Mouse (Mus musculus) forebrain, embryonic 15.5 days (tissue): ENCODE data around the gene Wdr31. TPM values are rescaled to one million over a fixed set of nuclear protein-coding genes. Genes with fewer than 3 reads are reported as not detected.

ENCODE experiments used
- ATAC-seq: fragments of 200-750 bp; cut with Nextera tagmentation; replicated peaks from 2 replicates; pipeline ENCODE4 v1.8.0; 2017; ENCODE audit warnings: mild to moderate bottlenecking, moderate TSS enrichment, moderate library complexity
- H3K27ac ChIP-seq: fragments of 300-500 bp; sonication (generic); replicated peaks from 2 replicates; pipeline ENCODE4 v1.5.1; 2015; ENCODE audit warnings: mild to moderate bottlenecking, inconsistent platforms
- H3K27me3 ChIP-seq: fragments of 300-500 bp; sonication (generic); 2 replicates; pipeline ENCODE4 v1.6.1; 2015; ENCODE audit warnings: inconsistent platforms
- H3K36me3 ChIP-seq: fragments of 300-500 bp; sonication (generic); 2 replicates; pipeline ENCODE4 v1.6.1; 2015; ENCODE audit warnings: mild to moderate bottlenecking, inconsistent platforms
- H3K4me1 ChIP-seq: fragments of 300-500 bp; sonication (generic); 2 replicates; pipeline ENCODE4 v1.6.1; 2015; ENCODE audit warnings: inconsistent platforms
- H3K4me2 ChIP-seq: fragments of 300-500 bp; sonication (generic); replicated peaks from 2 replicates; pipeline ENCODE4 v1.6.1; 2015; ENCODE audit warnings: mild to moderate bottlenecking, inconsistent platforms
- H3K4me3 ChIP-seq: fragments of 300-500 bp; sonication (generic); 2 replicates; pipeline ENCODE4 v1.5.1; 2015; ENCODE audit warnings: mild to moderate bottlenecking, inconsistent platforms
- H3K9ac ChIP-seq: fragments of 300-500 bp; sonication (generic); replicated peaks from 2 replicates; pipeline ENCODE4 v1.6.1; 2015; ENCODE audit warnings: mild to moderate bottlenecking, inconsistent platforms
- H3K9me3 ChIP-seq: fragments of 300-500 bp; sonication (generic); 2 replicates; pipeline ENCODE4 v1.6.1; 2016; ENCODE audit warnings: inconsistent platforms
- WGBS: fragments of 180-500 bp; shearing (Covaris S2); methylation state at CpG from one replicate; pipeline ENCODE4 v1.1.7; 2015; ENCODE audit warnings: mixed read lengths; 5-methylcytosine and 5-hydroxymethylcytosine counted together
- polyA plus RNA-seq: library from polyadenylated mRNA; unstranded; fragments of >200 nt; fragmentation: Nextera tagmentation; extraction: Ambion mirVana; gene quantifications from 2 replicates; pipeline ENCODE4 v1.2.1, GENCODE M21; 2015

The Wdr31 gene
- 9.9 and 11.5 TPM in 2 replicates for polyA plus RNA-seq

DNA sequence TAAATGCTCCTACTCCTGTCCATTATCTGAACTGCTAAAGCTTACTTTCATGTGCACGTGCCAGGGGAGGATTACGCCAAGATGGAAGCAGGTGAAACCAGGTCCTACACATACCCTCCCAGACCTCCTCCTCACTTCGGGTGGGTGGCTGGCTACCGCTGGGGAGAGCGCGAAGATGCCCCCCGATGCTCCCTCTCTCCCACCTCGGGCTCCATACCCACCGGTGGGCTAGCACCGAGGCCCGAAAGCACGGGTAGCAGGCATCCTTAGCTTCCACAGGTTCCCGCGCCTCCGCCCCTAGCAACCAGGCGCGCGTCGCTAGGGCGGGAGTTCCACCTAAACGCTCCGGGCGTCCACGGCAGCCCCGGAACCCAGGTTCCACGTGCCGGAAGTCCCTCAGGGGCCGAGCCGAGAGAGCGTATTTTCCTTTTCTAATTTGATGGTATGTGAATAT, at the start of gene Wdr31:
Wdr31 (minus strand) TSS at position 299 of the 454 bp plus-strand sequence.
- Histone ChIP-seq H3K27me3 (no peaks in the 10 kb centered on the region), H3K4me2 (peak within 1 kb of the TSS; percentile 80), H3K36me3 (no peaks in the 10 kb centered on the region), H3K9ac (peak within 1 kb of the TSS; percentile 66), H3K27ac (peak within 1 kb of the TSS; percentile 55; the same call in 1 of the 2 replicates), H3K4me3 (peak within 1 kb of the TSS; percentile 80), H3K4me1 (peaks cover 6% of the 10 kb centered on the region; the same call in 1 of the 2 replicates), H3K9me3 (no peaks in the 10 kb centered on the region)
- ATAC-seq, result peak; percentile 98
- WGBS, result 0% methylated on average over 30 of the region's 30 CpGs

DNA sequence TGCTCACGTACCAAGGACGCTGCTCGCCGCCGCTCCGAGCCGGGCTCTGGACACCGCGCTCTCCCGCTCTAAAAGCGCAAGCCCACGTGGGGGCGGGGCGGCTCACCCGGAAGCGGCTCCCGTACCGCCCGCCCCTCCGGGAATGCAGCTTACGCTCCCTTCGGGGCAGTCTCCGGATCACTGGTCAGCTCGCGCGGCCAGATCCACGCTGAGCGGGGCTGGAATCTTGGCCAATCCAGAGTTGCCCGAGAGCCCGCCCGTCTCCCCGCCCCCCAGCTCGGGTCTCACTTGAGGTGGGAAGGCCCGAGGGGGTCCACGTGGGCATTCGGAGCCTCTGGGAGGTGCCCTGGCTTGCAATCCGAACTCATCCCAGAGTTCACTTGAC, 49.1 kb upstream of the Wdr31 start, which contains the start of gene Alad:
Alad (minus strand) TSS at position 70 of the 385 bp plus-strand sequence.
- Histone ChIP-seq H3K9ac (peak within 1 kb of the TSS; percentile 71), H3K4me3 (peak within 1 kb of the TSS; percentile 90), H3K4me1 (peaks cover 31% of the 10 kb centered on the region), H3K27ac (peak within 1 kb of the TSS; percentile 77), H3K4me2 (peak within 1 kb of the TSS; percentile 68), H3K9me3 (no peaks in the 10 kb centered on the region), H3K27me3 (no peaks in the 10 kb centered on the region), H3K36me3 (peaks cover 4% of the 10 kb centered on the region)
- under 1% methylated on average over 37 of the region's 37 CpGs for WGBS
- peak; percentile 89 for ATAC-seq

DNA sequence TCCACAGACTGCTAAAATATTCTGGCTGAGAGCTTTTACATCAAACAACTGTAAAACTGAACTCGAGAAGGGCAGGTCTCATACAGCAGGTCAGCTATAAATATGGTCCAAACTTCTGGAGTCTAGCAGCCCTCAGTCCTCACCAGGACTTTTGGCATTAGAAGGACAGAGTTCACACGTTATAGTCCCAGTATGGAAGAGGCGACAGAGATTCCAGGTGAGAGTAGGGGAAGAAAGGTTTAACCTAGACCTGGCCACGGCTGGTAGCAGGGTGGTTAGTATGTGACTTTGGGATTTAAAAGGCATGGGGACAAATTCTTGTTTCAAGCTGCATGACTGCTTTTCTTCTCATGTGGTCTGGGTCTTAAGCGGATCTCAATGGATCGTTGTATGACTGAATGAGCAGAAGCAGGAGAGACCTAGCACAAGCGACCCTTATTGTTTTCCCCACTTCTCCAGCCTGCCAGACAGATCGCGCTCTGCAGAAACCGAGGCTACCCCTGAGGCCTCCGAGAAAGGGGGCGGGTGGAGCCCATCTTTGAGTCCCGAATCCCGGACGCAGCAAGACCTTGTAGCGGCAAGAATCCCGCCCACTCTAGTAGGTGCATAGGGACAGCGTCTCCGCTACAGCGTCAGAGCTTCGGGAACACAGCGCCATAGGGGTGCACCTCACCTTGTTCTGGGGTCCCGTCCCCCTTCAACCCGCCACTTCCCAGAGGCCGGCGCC, 48.6 kb upstream of the Wdr31 start:
- Histone ChIP-seq H3K9ac (peak overlapping the region; percentile 71), H3K9me3 (no peaks in the 10 kb centered on the region), H3K27me3 (no peaks in the 10 kb centered on the region), H3K4me3 (peak overlapping the region; percentile 90), H3K4me1 (peaks cover 28% of the 10 kb centered on the region), H3K4me2 (peak overlapping the region; percentile 68), H3K27ac (peak overlapping the region; percentile 77), H3K36me3 (peaks cover 4% of the 10 kb centered on the region)
- peak; percentile 87 for ATAC-seq
- 1% methylated on average over 26 of the region's 26 CpGs for WGBS

DNA sequence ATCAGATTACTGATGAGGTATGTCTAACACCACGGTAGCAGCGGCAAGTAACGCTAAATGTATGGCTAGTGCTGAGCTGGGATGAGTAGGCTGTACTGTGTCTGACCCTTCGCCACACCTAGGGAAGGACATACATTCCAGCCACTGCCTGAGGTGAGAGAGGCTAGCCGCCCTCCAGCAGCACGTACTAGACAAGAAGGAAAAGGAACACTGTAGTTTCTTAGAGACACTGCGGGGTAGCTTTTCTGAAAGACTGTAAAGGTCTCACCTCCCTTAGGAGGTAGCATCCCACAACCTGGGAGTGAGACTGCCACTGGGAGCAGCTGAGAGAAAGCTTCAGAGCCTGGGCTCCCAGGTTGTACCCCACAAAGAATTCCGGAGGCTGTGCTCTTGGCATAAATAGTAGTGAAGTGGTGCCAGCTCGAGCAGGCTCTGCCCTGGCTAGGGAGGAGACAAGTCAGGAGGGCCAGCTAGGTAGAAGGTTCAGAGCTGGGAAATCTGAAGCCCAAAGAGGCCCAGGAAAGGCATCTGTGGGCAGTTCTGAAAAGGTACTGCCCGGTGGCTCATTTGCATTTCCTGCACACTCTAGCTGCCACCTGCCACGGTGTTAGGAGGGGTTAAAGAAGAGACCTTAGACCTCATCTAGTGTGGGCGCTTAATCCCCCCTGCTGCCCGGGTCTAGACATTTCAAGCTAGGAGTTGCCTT, 47.9 kb upstream of the Wdr31 start:
- H3K27ac ChIP-seq, result no peak overlapping the region
- peaks cover 3% of the 10 kb centered on the region for H3K36me3 ChIP-seq
- ATAC-seq, result 0 out of 2 replicates have a peak, but pooled peaks have one; percentile 11

DNA sequence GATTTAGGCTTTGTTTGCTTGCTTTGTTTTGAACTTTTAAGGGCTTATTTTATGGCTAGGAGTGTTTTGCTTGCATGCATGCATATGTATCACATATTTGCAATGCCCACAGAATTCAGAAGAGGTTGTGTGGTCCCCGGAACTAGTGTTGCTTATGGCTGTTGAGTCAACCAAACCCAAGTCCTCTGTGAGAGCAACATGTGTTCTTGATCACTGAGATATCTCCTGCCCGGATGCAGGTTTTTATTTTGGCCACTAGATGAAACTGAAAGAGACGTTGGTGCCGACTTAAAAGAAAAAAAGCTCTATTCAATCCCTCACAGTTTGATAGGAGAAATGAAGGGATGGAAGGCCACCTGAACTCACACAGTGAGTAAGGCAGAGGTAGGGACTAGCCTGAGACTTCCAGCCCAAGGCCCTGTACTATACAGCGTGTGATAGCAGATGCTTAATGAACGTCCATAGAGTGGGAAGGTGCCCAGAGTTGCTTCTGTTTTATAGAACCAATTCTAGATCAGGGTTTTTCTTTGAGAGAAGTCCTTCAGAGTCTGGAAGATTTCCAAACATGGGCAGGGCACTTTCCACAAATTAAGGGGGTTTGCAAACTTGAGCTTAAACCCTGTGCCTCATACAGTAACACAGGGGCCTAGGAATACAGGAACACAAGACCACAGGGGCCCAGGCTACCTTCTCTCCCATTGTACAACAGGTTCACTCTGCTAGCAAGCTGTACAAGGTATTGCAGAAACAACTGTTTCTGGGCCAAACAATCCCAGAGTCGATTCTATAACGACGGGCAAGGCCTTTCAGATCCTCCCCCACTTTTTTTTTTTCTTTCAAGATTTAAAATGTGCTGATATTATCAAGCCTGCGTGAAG, 47.1 kb upstream of the Wdr31 start:
- Histone ChIP-seq H3K9ac (no peak overlapping the region), H3K9me3 (no peaks in the 10 kb centered on the region), H3K4me1 (peaks cover 18% of the 10 kb centered on the region), H3K27me3 (no peaks in the 10 kb centered on the region), H3K4me3 (no peak overlapping the region), H3K4me2 (0 out of 2 replicates have a peak overlapping the region, but pooled peaks have one; percentile 68), H3K27ac (no peak overlapping the region), H3K36me3 (peaks cover 7% of the 10 kb centered on the region)
- no peak for ATAC-seq
- 83% methylated on average over 10 of the region's 10 CpGs for WGBS

More for the DNA sequence above, 47.9 kb upstream of the Wdr31 start:
- peak overlapping the region; percentile 90 for H3K4me3 ChIP-seq
- H3K4me2 ChIP-seq, result peak overlapping the region; percentile 68
- peaks cover 21% of the 10 kb centered on the region for H3K4me1 ChIP-seq
- no peaks in the 10 kb centered on the region for H3K9me3 ChIP-seq
- no peaks in the 10 kb centered on the region for H3K27me3 ChIP-seq
- H3K9ac ChIP-seq, result peak overlapping the region; percentile 23
- WGBS, result 47% methylated on average over 13 of the region's 13 CpGs

DNA sequence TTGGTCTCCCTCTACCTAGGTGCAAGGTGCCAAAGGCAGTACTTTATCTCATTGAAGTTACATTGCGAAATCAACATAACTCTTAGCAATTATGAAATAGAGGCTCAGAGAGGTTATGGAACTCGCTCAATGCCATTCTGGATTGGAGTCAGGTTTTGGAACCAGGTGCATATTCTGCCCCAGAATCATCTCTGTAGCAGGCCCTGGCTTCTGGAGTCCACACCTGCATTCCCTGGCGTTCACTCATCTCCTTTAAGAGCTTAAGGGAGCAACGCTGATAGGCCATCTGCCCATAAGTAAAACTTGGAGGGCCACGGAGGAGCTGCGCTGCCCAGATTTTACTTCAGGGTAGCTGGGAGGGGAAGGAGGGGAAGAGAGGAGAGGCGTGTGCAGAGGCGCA, 46.4 kb upstream of the Wdr31 start:
- ATAC-seq, result no peak
- Histone ChIP-seq H3K27ac (no peak overlapping the region), H3K9ac (no peak overlapping the region), H3K27me3 (no peaks in the 10 kb centered on the region), H3K36me3 (peaks cover 12% of the 10 kb centered on the region), H3K4me2 (no peak overlapping the region), H3K4me1 (peaks cover 18% of the 10 kb centered on the region), H3K4me3 (no peak overlapping the region), H3K9me3 (no peaks in the 10 kb centered on the region)
- WGBS, result 91% methylated on average over 8 of the region's 8 CpGs

DNA sequence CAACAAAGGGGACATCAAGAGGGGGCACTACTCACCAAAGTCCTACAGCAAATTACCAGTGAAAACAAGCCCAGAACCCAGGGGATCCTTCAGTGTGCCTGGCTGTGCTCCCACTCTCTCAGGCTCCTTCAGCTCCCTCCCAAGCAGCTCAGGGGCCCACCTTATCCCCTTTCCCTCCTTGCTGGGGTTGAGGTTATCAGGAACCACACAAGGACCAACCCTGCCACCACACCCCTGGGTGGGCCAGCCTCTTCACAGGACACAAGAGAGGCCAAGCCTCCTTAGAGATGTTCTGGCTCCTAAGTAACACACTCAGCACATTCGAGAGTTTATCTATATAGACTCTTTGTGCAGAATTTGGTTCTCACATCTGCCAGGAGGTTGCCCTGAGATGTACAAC, 45.9 kb upstream of the Wdr31 start:
- Histone ChIP-seq H3K9me3 (no peaks in the 10 kb centered on the region), H3K4me1 (peaks cover 18% of the 10 kb centered on the region), H3K36me3 (peaks cover 17% of the 10 kb centered on the region), H3K27ac (no peak overlapping the region), H3K4me3 (no peak overlapping the region), H3K9ac (no peak overlapping the region), H3K4me2 (no peak overlapping the region), H3K27me3 (no peaks in the 10 kb centered on the region)
- 88% methylated on average over 1 of the region's 1 CpGs for WGBS
- ATAC-seq, result no peak

DNA sequence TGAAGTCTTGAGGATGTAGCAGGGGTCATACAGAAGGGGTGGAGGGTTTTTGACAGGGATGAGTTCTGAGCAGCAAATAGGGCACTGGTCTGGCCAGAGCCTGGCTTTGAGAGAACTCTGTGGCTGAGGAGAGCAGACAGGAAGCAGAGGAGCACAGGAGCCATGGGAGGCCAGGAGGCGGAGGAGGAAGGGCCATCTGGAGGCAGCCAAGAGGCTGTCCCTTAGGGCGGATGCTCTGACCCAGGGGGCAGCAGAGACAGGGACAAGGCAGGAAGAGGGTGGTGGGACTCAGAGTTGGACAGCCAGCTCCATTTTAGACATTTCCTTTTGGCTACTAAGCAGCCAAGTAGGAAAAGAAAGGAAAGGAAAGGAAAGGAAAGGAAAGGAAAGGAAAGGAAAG, 45.4 kb upstream of the Wdr31 start:
- Histone ChIP-seq H3K9ac (no peak overlapping the region), H3K36me3 (peaks cover 20% of the 10 kb centered on the region), H3K4me2 (no peak overlapping the region), H3K9me3 (no peaks in the 10 kb centered on the region), H3K27ac (no peak overlapping the region), H3K27me3 (no peaks in the 10 kb centered on the region), H3K4me1 (peaks cover 18% of the 10 kb centered on the region), H3K4me3 (no peak overlapping the region)
- no peak for ATAC-seq
- 51% methylated on average over 2 of the region's 2 CpGs for WGBS

DNA sequence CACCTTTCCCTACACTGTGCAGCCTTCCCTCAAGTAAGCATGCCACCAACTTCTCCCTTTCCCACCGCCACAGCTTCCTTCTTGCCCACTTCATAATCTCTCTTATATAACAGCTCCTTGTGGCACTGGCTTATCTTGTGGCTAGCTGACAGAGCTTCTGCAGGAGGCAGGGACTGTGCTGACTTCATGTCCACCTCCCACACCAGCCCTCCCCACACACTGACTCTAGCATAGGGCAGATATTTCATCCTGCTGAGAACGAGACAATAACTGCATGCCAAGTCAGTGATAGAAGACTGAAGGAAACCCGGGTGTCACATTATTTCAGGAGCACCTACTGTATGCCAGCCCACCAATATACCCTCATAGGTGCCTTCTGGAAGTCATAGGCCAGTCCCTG, 44.8 kb upstream of the Wdr31 start:
- Histone ChIP-seq H3K4me2 (no peak overlapping the region), H3K27me3 (no peaks in the 10 kb centered on the region), H3K27ac (no peak overlapping the region), H3K4me1 (peaks cover 17% of the 10 kb centered on the region), H3K36me3 (peaks cover 26% of the 10 kb centered on the region), H3K9me3 (no peaks in the 10 kb centered on the region), H3K9ac (no peak overlapping the region), H3K4me3 (no peak overlapping the region)
- WGBS, result 91% methylated on average over 3 of the region's 3 CpGs
- ATAC-seq, result no peak

DNA sequence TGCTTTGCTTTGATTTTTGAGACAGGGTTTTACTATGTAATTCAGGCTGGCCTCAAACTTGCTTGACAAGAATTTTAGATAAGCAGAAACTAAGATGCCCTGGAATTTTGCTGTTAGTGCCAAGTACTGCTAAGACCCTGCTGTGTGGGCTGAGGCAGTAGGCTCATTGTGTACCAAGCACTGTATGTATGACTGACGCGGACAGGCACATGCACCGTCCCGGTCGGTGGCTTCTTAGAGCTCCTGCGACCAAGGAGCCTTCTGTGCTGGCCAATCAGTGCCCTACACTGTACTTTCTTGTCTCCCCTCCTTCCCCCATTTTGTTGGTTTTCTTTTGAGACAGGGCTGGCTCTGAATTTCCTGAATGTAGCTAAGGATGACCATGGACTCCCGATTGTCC, 44.3 kb upstream of the Wdr31 start:
- no peak for ATAC-seq
- Histone ChIP-seq H3K4me1 (peaks cover 12% of the 10 kb centered on the region), H3K9me3 (no peaks in the 10 kb centered on the region), H3K27me3 (no peaks in the 10 kb centered on the region), H3K4me2 (no peak overlapping the region), H3K36me3 (peaks cover 31% of the 10 kb centered on the region), H3K27ac (no peak overlapping the region), H3K9ac (no peak overlapping the region), H3K4me3 (no peak overlapping the region)
- 88% methylated on average over 7 of the region's 7 CpGs for WGBS

DNA sequence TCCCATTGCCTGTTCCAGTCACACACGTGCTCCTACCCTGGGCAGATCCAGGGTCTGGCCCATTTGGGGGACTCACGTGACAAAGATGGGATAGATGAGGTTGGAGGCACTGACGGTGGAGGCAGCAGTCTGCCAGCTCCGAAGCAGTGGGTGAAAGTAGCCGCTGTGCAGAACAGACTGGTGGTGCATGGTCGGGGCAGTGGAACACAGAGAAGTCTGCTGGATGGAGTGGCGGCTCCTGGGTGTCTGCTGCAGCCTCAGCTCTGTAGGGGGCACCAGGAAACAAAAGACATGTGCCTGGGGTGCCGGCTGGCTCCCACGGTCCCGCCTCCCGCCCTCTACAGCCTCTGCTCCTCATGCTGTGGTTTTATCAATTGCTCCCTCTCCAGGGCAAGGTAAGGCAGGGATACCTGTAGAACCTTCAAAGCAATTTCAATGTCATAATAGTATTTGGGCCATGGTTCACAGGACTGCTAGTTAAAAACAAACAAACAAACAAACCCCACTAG, 43.4 kb upstream of the Wdr31 start:
- Histone ChIP-seq H3K9me3 (no peaks in the 10 kb centered on the region), H3K27me3 (no peaks in the 10 kb centered on the region), H3K4me3 (no peak overlapping the region), H3K4me2 (no peak overlapping the region), H3K27ac (no peak overlapping the region), H3K9ac (no peak overlapping the region), H3K36me3 (peaks cover 41% of the 10 kb centered on the region), H3K4me1 (peaks cover 9% of the 10 kb centered on the region)
- 55% methylated on average over 11 of the region's 11 CpGs for WGBS
- no peak for ATAC-seq
